Mouse (Mus musculus) CD4-positive helper T cell, adult 2 months (primary cell): ENCODE measurements at regions not wholly inside any gene's neighbourhood (a gene's known extent, or its start where the extent isn't known, plus 50 kb on each side); places are given as distances from the start of the nearest gene placed in this dataset.

Source experiments
- DNase-seq: peaks from one replicate; pipeline ENCODE4 v3.0.0-alpha.2; 2012; ENCODE audit warnings: low read depth, missing footprints, low spot score

GRCm38 (mm10) chr3:61255232-61255631 lies 106.2 kb upstream of the Rap2b start:
- DNase-seq, result no peak

- no peak for DNase-seq
These were observed 105.8 kb upstream of the Rap2b start for GRCm38 (mm10) chr3:61255643-61256042.

GRCm38 (mm10) chr3:61268453-61269335 lies 92.7 kb upstream of the Rap2b start:
- DNase-seq, result peak; percentile 16

- no peak for DNase-seq
These were observed 75.4 kb upstream of the Rap2b start for GRCm38 (mm10) chr3:61285924-61286520.

- no peak for DNase-seq
These were observed 73.2 kb upstream of the Rap2b start for GRCm38 (mm10) chr3:61288195-61288594.

GRCm38 (mm10) chr3:61294855-61295254 lies 66.6 kb upstream of the Rap2b start:
- no peak for DNase-seq

- no peak for DNase-seq
These were observed 64.1 kb upstream of the Rap2b start for GRCm38 (mm10) chr3:61297290-61297689.

- no peak for DNase-seq
These were observed 59.2 kb upstream of the Rap2b start for GRCm38 (mm10) chr3:61302214-61302613.

- no peak for DNase-seq
These were observed 58.0 kb upstream of the Rap2b start for GRCm38 (mm10) chr3:61303485-61303884.

GRCm38 (mm10) chr3:61306306-61306705 lies 55.1 kb upstream of the Rap2b start:
- DNase-seq, result no peak

- DNase-seq, result no peak
These were observed 52.7 kb upstream of the Rap2b start for GRCm38 (mm10) chr3:61308764-61309163.

GRCm38 (mm10) chr3:61309197-61309596 lies 52.2 kb upstream of the Rap2b start:
- no peak for DNase-seq
